Mouse (Mus musculus) spleen, adult 2 months (tissue): ENCODE results near the gene Gm47995. TPM values are rescaled to one million over a fixed set of nuclear protein-coding genes. Genes with fewer than 3 reads are reported as not detected.
"Not testable (repeated sequence)": the region's sequence is repeated elsewhere in the genome, so short reads cannot be mapped to it uniquely, and the experiment has no call there.

Source experiments
- DNase-seq, 2 experiments: peaks; one replicate each; pipeline versions ENCODE4 v3.0.0 to v3.0.0-alpha.2; 2012 to 2021; ENCODE audit warnings: low spot score in 2 of 2, low read depth in 1 of 2
- H3K27ac ChIP-seq: fragments of 200-500 bp; 2 replicates; pipeline ENCODE4 v1.5.1; 2012; ENCODE audit warnings: low read length, inconsistent platforms; ENCODE audit not compliant: insufficient read depth
- H3K27me3 ChIP-seq: fragments of 200-500 bp; 2 replicates; pipeline ENCODE4 v1.6.1; 2012; ENCODE audit warnings: mild to moderate bottlenecking, moderate library complexity, low read length, inconsistent platforms; ENCODE audit not compliant: control insufficient read depth, insufficient read depth
- H3K36me3 ChIP-seq: fragments of 200-500 bp; 2 replicates; pipeline ENCODE4 v1.6.1; 2012; ENCODE audit warnings: mild to moderate bottlenecking, low read length, inconsistent platforms; ENCODE audit not compliant: control insufficient read depth, insufficient read depth
- H3K4me1 ChIP-seq: fragments of 200-500 bp; 2 replicates; pipeline ENCODE4 v1.6.1; 2011; ENCODE audit warnings: inconsistent platforms; ENCODE audit not compliant: control insufficient read depth, insufficient read depth, insufficient read length
- H3K4me3 ChIP-seq: fragments of 200-500 bp; 2 replicates; pipeline ENCODE4 v1.5.1; 2011; ENCODE audit warnings: mild to moderate bottlenecking, inconsistent platforms; ENCODE audit not compliant: insufficient read depth, insufficient read length; ENCODE audit errors: extremely low read depth
- CTCF ChIP-seq: fragments of 200-500 bp; IDR thresholded peaks from 2 replicates; pipeline ENCODE4 v1.5.1; 2011; ENCODE audit warnings: mild to moderate bottlenecking, inconsistent platforms; ENCODE audit not compliant: insufficient read depth, insufficient read length, insufficient replicate concordance; ENCODE audit errors: extremely low read depth
- POLR2A ChIP-seq: fragments of 200-500 bp; IDR thresholded peaks from 2 replicates; pipeline ENCODE4 v1.6.1; 2011; ENCODE audit warnings: low read depth, low read length, inconsistent platforms
- WGBS: fragments of 180-500 bp; shearing (Covaris S2); methylation state at CpG from one replicate; pipeline ENCODE4 v1.1.7; 2018; 5-methylcytosine and 5-hydroxymethylcytosine counted together
- polyA plus RNA-seq: library from polyadenylated mRNA; depleted of rRNA; stranded (reverse); fragments of >200 nt; gene quantifications from 2 replicates; pipeline ENCODE4 v1.2.3, GENCODE M21; 2012; rRNA removed

The Gm47995 gene
- polyA plus RNA-seq, result 0.11 and 0.33 TPM in 2 replicates

GRCm38 (mm10) chr1:151198120-151198519 is at the start of gene Gm47995:
Gm47995 (plus strand) TSS chr1:151198448.
- H3K36me3 ChIP-seq, H3K27me3 ChIP-seq, DNase-seq, H3K4me3 ChIP-seq, H3K27ac ChIP-seq, H3K4me1 ChIP-seq: not testable (repeated sequence)
- WGBS, result 62% methylated on average over 3 of the region's 4 CpGs

GRCm38 (mm10) chr1:151150211-151150610 is 48.0 kb upstream of the Gm47995 start:
- Histone ChIP-seq H3K36me3 (no peaks in the 10 kb centered on the region), H3K27me3 (no peaks in the 10 kb centered on the region), H3K27ac (no peak overlapping the region), H3K4me3 (no peak overlapping the region), H3K4me1 (no peaks in the 10 kb centered on the region)
- DNase-seq, result no peak
- TF ChIP-seq CTCF (no peak), POLR2A (no peak)
- whole genome bisulfite sequencing, result 93% methylated on average over 7 of the region's 7 CpGs

GRCm38 (mm10) chr1:151151089-151151488 is 47.2 kb upstream of the Gm47995 start:
- DNase-seq, result no peak
- Histone ChIP-seq H3K36me3 (no peaks in the 10 kb centered on the region), H3K4me1 (no peaks in the 10 kb centered on the region), H3K4me3 (no peak overlapping the region), H3K27ac (no peak overlapping the region), H3K27me3 (no peaks in the 10 kb centered on the region)
- TF ChIP-seq POLR2A (no peak), CTCF (no peak)
- WGBS, result 86% methylated on average over 2 of the region's 2 CpGs

GRCm38 (mm10) chr1:151153056-151153652 is 45.1 kb upstream of the Gm47995 start:
- WGBS, result 81% methylated on average over 6 of the region's 6 CpGs
- no peak for TF ChIP-seq POLR2A
- no peak for TF ChIP-seq CTCF
- Histone ChIP-seq H3K36me3 (no peaks in the 10 kb centered on the region), H3K4me3 (no peak overlapping the region), H3K27me3 (no peaks in the 10 kb centered on the region), H3K27ac (no peak overlapping the region), H3K4me1 (no peaks in the 10 kb centered on the region)
- DNase-seq, result no peak

- not testable (repeated sequence) for H3K27me3 ChIP-seq, H3K4me3 ChIP-seq, H3K4me1 ChIP-seq, DNase-seq, H3K36me3 ChIP-seq, H3K27ac ChIP-seq
- 93% methylated on average over 9 of the region's 9 CpGs for WGBS
These were observed 44.1 kb upstream of the Gm47995 start for GRCm38 (mm10) chr1:151154131-151154530.

- no peaks in the 10 kb centered on the region for H3K4me1 ChIP-seq
- no peak for DNase-seq
- TF ChIP-seq CTCF, result no peak
- TF ChIP-seq POLR2A, result no peak
- H3K27ac ChIP-seq, result no peak overlapping the region
- no peak overlapping the region for H3K4me3 ChIP-seq
- H3K27me3 ChIP-seq, result no peaks in the 10 kb centered on the region
- no peaks in the 10 kb centered on the region for H3K36me3 ChIP-seq
- WGBS, result 89% methylated on average over 3 of the region's 3 CpGs
These were observed 42.1 kb upstream of the Gm47995 start for GRCm38 (mm10) chr1:151156129-151156528.

- no peak overlapping the region for H3K27ac ChIP-seq
- WGBS, result 78% methylated on average over 7 of the region's 7 CpGs
- H3K27me3 ChIP-seq, result no peaks in the 10 kb centered on the region
- no peak for TF ChIP-seq POLR2A
- TF ChIP-seq CTCF, result no peak
- H3K36me3 ChIP-seq, result no peaks in the 10 kb centered on the region
- no peaks in the 10 kb centered on the region for H3K4me1 ChIP-seq
- no peak for DNase-seq
- H3K4me3 ChIP-seq, result no peak overlapping the region
These were observed 41.2 kb upstream of the Gm47995 start for GRCm38 (mm10) chr1:151156777-151157632.
